Mouse (Mus musculus) neural tube, embryonic 14.5 days (tissue): ENCODE results near the gene Isx. TPM values are rescaled to one million over a fixed set of nuclear protein-coding genes. Genes with fewer than 3 reads are reported as not detected.

ENCODE experiments used
- polyA plus RNA-seq: library from polyadenylated mRNA; unstranded; fragments of >200 nt; fragmentation: Nextera tagmentation; extraction: Ambion mirVana; gene quantifications from 2 replicates; pipeline ENCODE4 v1.2.1, GENCODE M21; 2014

Gene Isx
- polyA plus RNA-seq, 1 experiment from 2014 or later: not detected

Other genes starting within 250 kb of the Isx start
- 46.3 and 49.2 TPM in 2 replicates for gene Hmgxb4, start 120.2 kb downstream of the Isx start, polyA plus RNA-seq
- 34.6 and 36.1 TPM in 2 replicates for gene Tom1, start 160.5 kb downstream of the Isx start, polyA plus RNA-seq
- 3.1 and 8.9 TPM in 2 replicates for gene Hmox1, start 220.4 kb downstream of the Isx start, polyA plus RNA-seq
- gene Mcm5, start 236.4 kb downstream of the Isx start, polyA plus RNA-seq: 21.5 and 24.6 TPM in 2 replicates